Comparison of ENCODE assay signal across 28 mouse cellular contexts in genomic region chr3:30214607-30215006, GRCm38 (mm10).
DNase-seq lines count a peak whose midpoint lies in the region; ATAC-seq and TF ChIP-seq lines count a peak whose summit lies in the region.
"Had no signal": no experiment of that assay in that cellular context is flagged by ENCODE, and none has a peak within 500 bp of the region (broad histone marks: within the 10 kb centered on the region; RNA-seq: fewer than 3 reads in every experiment).

No protein-coding gene starts in this region.

- H3K27me3 ChIP-seq in forebrain, embryonic 10.5 days (ENCODE audit: poor library complexity, severe bottlenecking), result peaks cover 52% of the 10 kb centered on the region
- H3K27me3 ChIP-seq in forebrain, embryonic 15.5 days, result peaks cover 26% of the 10 kb centered on the region
- peaks cover 15% of the 10 kb centered on the region; the same call in 1 of the 2 replicates for H3K27me3 ChIP-seq in embryonic facial prominence, embryonic 10.5 days (replicated peaks; ENCODE audit: low read depth, poor library complexity, severe bottlenecking)
- H3K27me3 ChIP-seq in limb, embryonic 10.5 days (ENCODE audit: low read depth, poor library complexity, severe bottlenecking), result no peaks in the 10 kb centered on the region
- H3K27me3 ChIP-seq in small intestine, adult 2 months (ENCODE audit: control insufficient read depth, insufficient read depth, low read length), result no peaks in the 10 kb centered on the region
- H3K27me3 ChIP-seq: CH12.LX; embryonic facial prominence, embryonic 12.5 days; heart, embryonic 12.5 days; heart, embryonic 15.5 days had no signal

- no peak for DNase-seq in forebrain, embryonic 10.5 days (ENCODE audit: extremely low spot score, low spot score)
- no peak for DNase-seq in embryonic facial prominence, embryonic 10.5 days (ENCODE audit: low spot score)
- DNase-seq in limb, embryonic 10.5 days (ENCODE audit: low spot score), result no peak
- DNase-seq in adrenal gland, adult 8-10 months, result no peak
- DNase-seq in testis, postnatal 14 days (ENCODE audit: low spot score), result no peak
- DNase-seq: adrenal gland, postnatal 14 days; B cell, adult 2 months; cerebellum, adult 11 months; cerebellum, adult 2 months; cerebellum, adult 9-11 months; cerebellum, postnatal 25 days; gastrocnemius, postnatal 10 days; gastrocnemius, postnatal 36 days; heart, postnatal 10 days; heart, postnatal 36 days had no signal

- no peak overlapping the region for H3K9ac ChIP-seq in forebrain, embryonic 15.5 days (replicated peaks)
- H3K9ac ChIP-seq: embryonic facial prominence, embryonic 12.5 days; embryonic facial prominence, embryonic 15.5 days; forebrain, embryonic 12.5 days; heart, embryonic 12.5 days; heart, embryonic 15.5 days; hindbrain, embryonic 14.5 days had no signal

- no peak overlapping the region for H3K4me3 ChIP-seq in forebrain, embryonic 10.5 days
- no peak overlapping the region for H3K4me3 ChIP-seq in forebrain, embryonic 15.5 days
- H3K4me3 ChIP-seq in embryonic facial prominence, embryonic 10.5 days, result no peak overlapping the region
- H3K4me3 ChIP-seq in limb, embryonic 10.5 days, result no peak overlapping the region
- no peak overlapping the region for H3K4me3 ChIP-seq in small intestine, adult 2 months (ENCODE audit: low read depth, low read length)
- H3K4me3 ChIP-seq: embryonic facial prominence, embryonic 12.5 days; embryonic facial prominence, embryonic 15.5 days; forebrain, embryonic 12.5 days; heart, embryonic 12.5 days; heart, embryonic 15.5 days had no signal

- no peak for TF ChIP-seq CTCF in small intestine, adult 2 months (IDR thresholded peaks at IDR 0.05; ENCODE audit: extremely low read depth, insufficient read length, insufficient replicate concordance, low read depth, low read length)

- H3K4me1 ChIP-seq in forebrain, embryonic 10.5 days, result peaks cover 70% of the 10 kb centered on the region
- peaks cover 8% of the 10 kb centered on the region for H3K4me1 ChIP-seq in forebrain, embryonic 15.5 days
- H3K4me1 ChIP-seq in embryonic facial prominence, embryonic 10.5 days, result peaks cover 66% of the 10 kb centered on the region
- H3K4me1 ChIP-seq in limb, embryonic 10.5 days, result peaks cover 89% of the 10 kb centered on the region
- H3K4me1 ChIP-seq in small intestine, adult 2 months (ENCODE audit: control insufficient read depth, insufficient read depth, insufficient read length, low read length), result peaks cover 11% of the 10 kb centered on the region; the same call in 1 of the 2 replicates

- WGBS in forebrain, embryonic 10.5 days, result 50% methylated on average over 4 of the region's 4 CpGs
- 72% methylated on average over 4 of the region's 4 CpGs for WGBS in forebrain, embryonic 15.5 days
- WGBS in embryonic facial prominence, embryonic 10.5 days, result 26% methylated on average over 4 of the region's 4 CpGs
- 17% methylated on average over 4 of the region's 4 CpGs for WGBS in limb, embryonic 10.5 days
- WGBS in small intestine, adult 2 months, result 32% methylated on average over 4 of the region's 4 CpGs

- no peak overlapping the region for H3K4me2 ChIP-seq in forebrain, embryonic 15.5 days (replicated peaks)
- H3K4me2 ChIP-seq: embryonic facial prominence, embryonic 15.5 days; forebrain, embryonic 12.5 days; heart, embryonic 12.5 days; heart, embryonic 15.5 days; hindbrain, embryonic 14.5 days had no signal

- no peak for ATAC-seq in forebrain, embryonic 15.5 days (replicated peaks)
- ATAC-seq: forebrain, embryonic 16.5 days; hindbrain, postnatal 0 days; inflammation-experienced regulatory T-cells, adult 6 months had no signal

- H3K27ac ChIP-seq in forebrain, embryonic 10.5 days, result peak overlapping the region; percentile 8; the same call in 1 of the 2 replicates
- no peak overlapping the region for H3K27ac ChIP-seq in forebrain, embryonic 15.5 days (replicated peaks)
- H3K27ac ChIP-seq in embryonic facial prominence, embryonic 10.5 days (replicated peaks), result peak overlapping the region; percentile 59; the same call in 1 of the 2 replicates
- peak overlapping the region; percentile 90 for H3K27ac ChIP-seq in limb, embryonic 10.5 days
- 0 out of 2 replicates have a peak overlapping the region, but pooled peaks have one; percentile 37 for H3K27ac ChIP-seq in small intestine, adult 2 months (ENCODE audit: insufficient read depth, low read depth, low read length)
- H3K27ac ChIP-seq: embryonic facial prominence, embryonic 15.5 days; forebrain, embryonic 12.5 days; heart, embryonic 15.5 days; hindbrain, embryonic 14.5 days; hindbrain, postnatal 0 days had no signal

- no peak for TF ChIP-seq POLR2A in small intestine, adult 2 months (IDR thresholded peaks at IDR 0.05; ENCODE audit: low read depth, low read length)

- no peaks in the 10 kb centered on the region for H3K36me3 ChIP-seq in forebrain, embryonic 10.5 days (replicated peaks)
- no peaks in the 10 kb centered on the region for H3K36me3 ChIP-seq in forebrain, embryonic 15.5 days
- H3K36me3 ChIP-seq in embryonic facial prominence, embryonic 10.5 days (replicated peaks), result no peaks in the 10 kb centered on the region
- H3K36me3 ChIP-seq in limb, embryonic 10.5 days, result 0 out of 2 replicates have a peak, but pooled peaks cover under 1% of the 10 kb centered on the region
- H3K36me3 ChIP-seq in small intestine, adult 2 months (ENCODE audit: control insufficient read depth, insufficient read depth, low read length), result no peaks in the 10 kb centered on the region
- H3K36me3 ChIP-seq: embryonic facial prominence, embryonic 12.5 days; embryonic facial prominence, embryonic 15.5 days; forebrain, embryonic 12.5 days; G1E; heart, embryonic 12.5 days; heart, embryonic 15.5 days had no signal

- no peaks in the 10 kb centered on the region for H3K9me3 ChIP-seq in forebrain, embryonic 10.5 days
- no peaks in the 10 kb centered on the region for H3K9me3 ChIP-seq in forebrain, embryonic 15.5 days
- H3K9me3 ChIP-seq in embryonic facial prominence, embryonic 10.5 days, result no peaks in the 10 kb centered on the region
- H3K9me3 ChIP-seq in limb, embryonic 10.5 days (replicated peaks), result no peaks in the 10 kb centered on the region
- H3K9me3 ChIP-seq: embryonic facial prominence, embryonic 12.5 days; embryonic facial prominence, embryonic 15.5 days; forebrain, embryonic 12.5 days; G1E; heart, embryonic 12.5 days; heart, embryonic 15.5 days had no signal
